Mouse (Mus musculus): ENCODE measurements around the gene Lrrc4c. TPM values are rescaled to one million over a fixed set of nuclear protein-coding genes. Genes with fewer than 3 reads are reported as not detected.

Gene Lrrc4c
- total RNA-seq, 2 experiments from 2014 or later = 118 to 134 TPM

DNA sequence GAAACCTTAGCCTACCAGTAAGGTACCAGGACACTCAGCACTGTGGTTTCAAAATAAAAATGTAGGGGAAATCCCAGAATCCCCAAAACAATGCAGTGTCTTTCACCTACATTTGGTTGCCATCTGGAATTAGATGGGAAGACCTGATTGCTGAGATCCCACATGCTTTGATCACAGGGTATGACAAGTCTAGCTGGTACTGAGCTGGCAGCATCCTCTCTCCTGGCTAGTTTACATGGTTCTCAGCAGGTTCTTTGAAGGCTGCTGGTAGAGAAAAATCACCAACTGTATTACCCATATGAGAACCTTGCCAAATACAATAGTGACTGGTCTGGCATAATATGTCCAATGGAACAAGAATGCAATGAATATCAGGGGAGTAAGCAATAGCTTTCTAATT lies 405.4 kb downstream of the Lrrc4c start:
- no peak for DNase-seq (ENCODE audit: extremely low spot score in 1 of 2, low spot score in 2 of 2)
- intact Hi-C loops (cut with DNase I) = no loop called here

GRCm38 (mm10) chr2:96736081-96736480 lies 418.1 kb downstream of the Lrrc4c start:
- DNase-seq (ENCODE audit: extremely low spot score in 1 of 2, low spot score in 2 of 2) = no peak
- intact Hi-C loops (cut with DNase I) = no loop called here

DNA sequence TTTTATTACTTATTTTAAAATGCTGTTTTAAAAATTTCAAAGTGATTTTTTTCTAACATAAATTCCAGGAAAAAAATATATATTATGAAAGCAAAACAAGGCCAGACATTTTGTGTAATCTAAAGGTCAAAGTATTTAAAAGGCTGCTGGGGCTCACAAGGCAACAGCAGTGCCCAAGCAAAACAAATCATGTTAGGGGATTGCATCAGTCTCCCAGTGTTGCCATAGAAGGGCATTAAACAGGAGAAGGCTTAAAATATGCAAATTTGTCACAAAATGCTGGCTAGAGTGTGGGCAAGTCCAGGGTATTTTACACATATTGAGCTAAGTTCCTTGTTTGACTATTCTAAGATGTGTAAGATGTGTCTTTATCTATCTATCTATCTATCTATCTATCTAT lies 437.1 kb downstream of the Lrrc4c start:
- intact Hi-C loops (cut with DNase I) = no loop called here
- no peak for DNase-seq (ENCODE audit: extremely low spot score in 1 of 2, low spot score in 2 of 2)

DNA sequence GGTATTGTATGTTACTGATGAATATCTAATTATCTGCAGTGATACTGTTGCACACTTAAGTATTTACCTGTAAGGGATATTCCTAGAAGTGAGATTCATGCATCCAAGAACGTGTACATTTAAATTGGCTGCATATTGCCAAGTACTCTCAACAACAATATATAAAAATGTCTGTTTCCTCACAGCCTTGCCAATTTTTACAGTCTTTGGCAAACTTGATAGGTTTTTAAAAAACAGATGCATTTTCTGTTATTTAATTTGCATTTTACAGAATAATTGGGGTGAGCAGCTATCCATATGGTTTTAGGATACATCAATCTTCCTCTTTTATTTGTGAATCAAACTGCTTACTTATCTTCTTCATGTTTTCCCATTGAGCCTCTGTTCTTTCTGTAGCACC lies 439.7 kb downstream of the Lrrc4c start:
- intact Hi-C loops (cut with DNase I) = no loop called here
- no peak for DNase-seq (ENCODE audit: extremely low spot score in 1 of 2, low spot score in 2 of 2)

GRCm38 (mm10) chr2:96763538-96763937 lies 445.6 kb downstream of the Lrrc4c start:
- peak in 1 of 2 experiments; percentile 10 for DNase-seq (ENCODE audit: extremely low spot score in 1 of 2, low spot score in 2 of 2)
- intact Hi-C loops (cut with DNase I) = no loop called here

DNA sequence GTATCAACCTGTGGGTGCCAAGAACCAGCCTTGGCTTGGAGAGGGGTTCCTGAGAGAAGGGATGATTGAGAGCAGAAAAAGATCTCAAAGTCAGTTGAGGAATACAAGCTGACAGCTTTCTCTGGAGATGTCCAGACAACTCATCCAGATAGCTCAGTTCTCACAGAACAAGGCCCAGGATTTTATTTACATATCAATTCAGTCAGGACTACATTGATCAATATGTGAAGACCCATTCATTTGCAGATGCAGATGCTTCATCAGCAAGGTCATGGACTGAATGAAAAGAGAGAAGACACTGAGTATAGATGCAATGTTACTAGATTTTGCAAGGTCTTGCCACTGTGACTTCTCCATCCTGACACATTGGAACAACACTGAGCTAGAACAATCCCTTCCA lies 457.4 kb downstream of the Lrrc4c start:
- intact Hi-C loops (cut with DNase I) = no loop called here
- no peak for DNase-seq (ENCODE audit: extremely low spot score in 1 of 2, low spot score in 2 of 2)

GRCm38 (mm10) chr2:96796681-96797385 lies 478.9 kb downstream of the Lrrc4c start:
- no peak for DNase-seq (ENCODE audit: extremely low spot score in 1 of 2, low spot score in 2 of 2)
- intact Hi-C loops (cut with DNase I) = no loop called here

- no peak for DNase-seq (ENCODE audit: extremely low spot score in 1 of 2, low spot score in 2 of 2)
- intact Hi-C loops (cut with DNase I) = no loop called here
These were observed 532.9 kb downstream of the Lrrc4c start for GRCm38 (mm10) chr2:96850839-96851396.

- intact Hi-C loops (cut with DNase I) = no loop called here
- DNase-seq (ENCODE audit: extremely low spot score in 1 of 2, low spot score in 2 of 2) = no peak
These were observed 535.8 kb downstream of the Lrrc4c start for GRCm38 (mm10) chr2:96853797-96854196.

- DNase-seq (ENCODE audit: extremely low spot score in 1 of 2, low spot score in 2 of 2) = no peak
- intact Hi-C loops (cut with DNase I) = no loop called here
These were observed 558.1 kb downstream of the Lrrc4c start for GRCm38 (mm10) chr2:96876062-96876461.

- no peak for DNase-seq (ENCODE audit: extremely low spot score in 1 of 2, low spot score in 2 of 2)
These were observed 631.6 kb downstream of the Lrrc4c start for GRCm38 (mm10) chr2:96949531-96949930.

GRCm38 (mm10) chr2:96999521-96999920 lies 681.6 kb downstream of the Lrrc4c start:
- no peak for DNase-seq (ENCODE audit: extremely low spot score in 1 of 2, low spot score in 2 of 2)
- intact Hi-C loops (cut with DNase I) = no loop called here

More at GRCm38 (mm10) chr2:96949531-96949930, 631.6 kb downstream of the Lrrc4c start:
- intact Hi-C loops (cut with DNase I) = no loop called here

DNA sequence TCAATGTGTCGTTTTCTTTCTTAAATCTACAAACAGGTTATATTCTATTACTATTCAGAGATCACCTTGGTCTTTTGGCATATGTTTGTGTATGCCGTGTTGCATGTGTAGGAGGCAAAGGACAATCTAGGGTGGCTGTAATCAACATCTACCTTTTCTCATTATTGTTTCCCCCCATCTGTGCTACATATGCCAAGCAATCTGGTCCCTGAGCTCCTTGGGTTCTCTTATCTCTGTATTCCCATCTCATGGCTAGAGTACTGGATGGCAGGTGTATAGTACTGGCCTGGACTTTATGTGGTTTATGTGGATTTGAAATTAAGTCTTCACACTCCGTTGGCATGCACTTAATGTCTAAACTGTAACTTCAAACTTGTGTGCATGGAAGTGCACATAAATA lies 700.4 kb downstream of the Lrrc4c start:
- intact Hi-C loops (cut with DNase I) = no loop called here
- no peak for DNase-seq (ENCODE audit: extremely low spot score in 1 of 2, low spot score in 2 of 2)

GRCm38 (mm10) chr2:97026991-97027390 lies 709.0 kb downstream of the Lrrc4c start:
- no peak for DNase-seq (ENCODE audit: extremely low spot score in 1 of 2, low spot score in 2 of 2)
- intact Hi-C loops (cut with DNase I) = no loop called here

DNA sequence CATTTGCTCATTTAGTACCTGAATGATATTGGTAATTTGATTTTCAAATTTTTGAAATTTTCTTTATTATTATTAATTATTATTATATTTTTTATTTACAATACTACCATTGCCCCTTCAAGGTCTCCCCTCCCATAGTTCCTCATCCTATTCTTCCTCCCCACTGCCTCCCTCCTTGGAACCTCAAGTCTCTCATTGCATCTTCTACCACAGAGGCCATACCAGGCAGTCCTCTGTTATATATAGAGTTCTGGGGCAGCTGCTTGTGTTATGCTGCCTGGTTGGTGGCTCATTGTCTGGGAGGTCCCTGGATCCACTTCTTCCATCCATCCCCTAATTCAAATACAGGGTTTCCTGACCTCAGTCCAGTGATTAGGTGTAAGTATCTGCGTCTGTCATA lies 709.6 kb downstream of the Lrrc4c start:
- intact Hi-C loops (cut with DNase I) = no loop called here
- no peak for DNase-seq (ENCODE audit: extremely low spot score in 1 of 2, low spot score in 2 of 2)

DNA sequence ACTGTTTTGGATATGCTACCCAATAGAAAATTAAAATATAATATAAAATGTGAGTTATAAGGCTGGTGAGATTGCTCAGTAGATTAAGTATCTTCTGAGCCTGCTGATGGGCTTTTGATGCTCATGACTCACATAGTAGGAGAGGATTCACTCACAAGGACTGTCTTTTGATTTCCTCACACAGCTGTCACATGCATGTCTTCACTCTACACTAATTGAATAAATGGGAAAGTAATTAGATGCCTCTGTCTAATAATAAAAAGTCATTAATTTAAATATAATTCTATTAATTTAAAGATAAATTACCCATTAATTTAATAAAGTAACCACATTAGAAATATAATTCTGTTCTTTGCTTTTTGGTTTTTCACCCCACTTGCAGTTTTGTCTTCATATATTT lies 718.4 kb downstream of the Lrrc4c start:
- intact Hi-C loops (cut with DNase I) = no loop called here
- DNase-seq (ENCODE audit: extremely low spot score in 1 of 2, low spot score in 2 of 2) = no peak

DNA sequence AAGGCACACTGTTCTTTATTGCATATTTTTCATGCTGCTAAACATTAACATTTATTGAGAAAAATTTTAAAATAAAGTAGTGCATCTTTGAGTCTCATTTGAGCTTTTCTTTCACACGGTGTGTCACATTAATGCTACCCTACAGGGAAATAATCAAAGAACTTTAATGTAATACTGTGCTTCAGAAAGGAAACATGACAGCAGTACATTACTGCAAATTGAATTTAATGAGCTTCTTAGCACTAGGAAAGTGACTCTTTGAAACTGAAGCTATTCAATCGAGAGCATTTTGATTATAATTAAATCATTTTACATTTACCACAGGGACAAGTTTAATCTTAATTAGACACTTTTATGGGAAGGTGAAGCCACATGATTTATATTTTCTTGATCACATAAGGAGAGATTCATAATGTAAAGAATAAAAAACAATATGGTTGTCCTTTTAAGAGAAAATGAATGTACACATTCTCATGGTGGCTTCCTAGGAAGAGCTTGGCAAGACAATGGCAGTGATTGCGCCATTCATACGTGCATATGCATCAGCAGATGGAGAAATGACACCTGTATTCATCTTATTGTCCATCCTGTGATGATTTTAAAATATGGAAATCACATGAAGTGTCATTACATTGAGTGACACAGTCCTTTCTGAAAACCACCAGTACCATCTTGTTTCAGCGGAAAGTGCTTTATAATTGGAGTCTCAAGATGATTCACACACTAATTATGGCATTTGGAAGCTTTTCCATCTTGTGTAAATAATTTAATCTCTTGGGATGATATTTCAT lies 719.2 kb downstream of the Lrrc4c start:
- intact Hi-C loops (cut with DNase I) = no loop called here
- DNase-seq (ENCODE audit: extremely low spot score in 1 of 2, low spot score in 2 of 2) = no peak

- intact Hi-C loops (cut with DNase I) = no loop called here
- DNase-seq (ENCODE audit: extremely low spot score in 1 of 2, low spot score in 2 of 2) = no peak
These were observed 726.0 kb downstream of the Lrrc4c start for GRCm38 (mm10) chr2:97044016-97044415.

GRCm38 (mm10) chr2:97045628-97046027 lies 727.7 kb downstream of the Lrrc4c start:
- intact Hi-C loops (cut with DNase I) = no loop called here
- DNase-seq (ENCODE audit: extremely low spot score in 1 of 2, low spot score in 2 of 2) = no peak

DNA sequence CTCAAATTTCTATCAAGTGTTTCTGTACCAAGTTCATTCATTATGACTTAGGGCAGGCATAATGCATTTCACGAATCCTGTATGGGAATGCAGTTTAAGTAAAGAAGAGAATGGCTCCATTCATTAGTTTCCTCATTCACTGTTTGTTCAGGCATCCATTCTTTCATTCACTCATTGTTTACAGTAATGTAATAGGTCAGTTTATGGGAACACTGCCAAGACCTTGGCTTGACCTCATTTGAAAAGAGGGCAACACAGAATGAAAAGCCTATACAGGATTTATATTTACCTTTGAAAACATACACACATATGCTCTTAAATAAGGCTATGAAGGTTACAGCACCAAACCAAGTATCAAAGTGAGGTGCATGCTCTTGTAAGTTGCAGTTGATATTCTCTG lies 762.2 kb downstream of the Lrrc4c start:
- intact Hi-C loops (cut with DNase I) = no loop called here
- DNase-seq (ENCODE audit: extremely low spot score in 1 of 2, low spot score in 2 of 2) = no peak

Data from left cerebral cortex, postnatal 10 days (tissue).